Mouse (Mus musculus): ENCODE measurements around the gene Bfar.

- no peak for TF ChIP-seq POLR2A (IDR thresholded peaks at IDR 0.05; ENCODE audit: low read depth, low read length)
- TF ChIP-seq CTCF (conservative IDR thresholded peaks at IDR 0.05; ENCODE audit: insufficient read depth, insufficient read length, low read depth, low read length): no peak
These were observed 2.4 kb upstream of the Bfar start for GRCm38 (mm10) chr16:13669282-13669681.
